Mouse (Mus musculus): ENCODE measurements around the gene Cst9. TPM values are rescaled to one million over a fixed set of nuclear protein-coding genes. Genes with fewer than 3 reads are reported as not detected.

Cst9 gene
- polyA plus RNA-seq, 1 experiment from 2014 or later: not detected

Other genes with a start within 250 kb of the Cst9 start
- gene Nxt1, start 162.5 kb upstream of the Cst9 start, polyA plus RNA-seq (2014; fragmentation: Nextera tagmentation; extraction: Ambion mirVana): 104 and 108 TPM in 2 replicates
- gene Gzf1, start 154.1 kb upstream of the Cst9 start, polyA plus RNA-seq (2014; fragmentation: Nextera tagmentation; extraction: Ambion mirVana): 16.7 and 18.4 TPM in 2 replicates
- gene Napb, start 102.7 kb upstream of the Cst9 start, polyA plus RNA-seq (2014; fragmentation: Nextera tagmentation; extraction: Ambion mirVana): 1.4 and 1.5 TPM in 2 replicates
- gene Cstl1, start 84.8 kb upstream of the Cst9 start, polyA plus RNA-seq (2014; fragmentation: Nextera tagmentation; extraction: Ambion mirVana): not detected in 2 replicates
- gene Cst11, start 63.6 kb upstream of the Cst9 start, polyA plus RNA-seq (2014; fragmentation: Nextera tagmentation; extraction: Ambion mirVana): not detected in 2 replicates
- not detected in 2 replicates for gene 8030411F24Rik, start 53.1 kb upstream of the Cst9 start, polyA plus RNA-seq (2014; fragmentation: Nextera tagmentation; extraction: Ambion mirVana)
- not detected in 2 replicates for gene Cst12, start 45.8 kb upstream of the Cst9 start, polyA plus RNA-seq (2014; fragmentation: Nextera tagmentation; extraction: Ambion mirVana)
- not detected in 2 replicates for gene Cst8, start 36.4 kb upstream of the Cst9 start, polyA plus RNA-seq (2014; fragmentation: Nextera tagmentation; extraction: Ambion mirVana)
- gene Cst13, start 15.1 kb upstream of the Cst9 start, polyA plus RNA-seq (2014; fragmentation: Nextera tagmentation; extraction: Ambion mirVana): not detected in 2 replicates
- not detected in 2 replicates for gene 9230104L09Rik, start 29.9 kb downstream of the Cst9 start, polyA plus RNA-seq (2014; fragmentation: Nextera tagmentation; extraction: Ambion mirVana)
- gene Cst3, start 40.5 kb downstream of the Cst9 start, polyA plus RNA-seq (2014; fragmentation: Nextera tagmentation; extraction: Ambion mirVana): 209 and 224 TPM in 2 replicates
- gene Gm1330, start 168.1 kb downstream of the Cst9 start, polyA plus RNA-seq (2014; fragmentation: Nextera tagmentation; extraction: Ambion mirVana): not detected in 2 replicates
- gene Gm10750, start 182.1 kb downstream of the Cst9 start, polyA plus RNA-seq (2014; fragmentation: Nextera tagmentation; extraction: Ambion mirVana): not detected in 2 replicates

Data from liver, embryonic 11.5 days (tissue).